Mouse (Mus musculus): ENCODE data around the gene Abhd15. TPM values are rescaled to one million over a fixed set of nuclear protein-coding genes. Genes with fewer than 3 reads are reported as not detected.

The Abhd15 gene
- 1 to 10 TPM; 2.3 to 3.1 TPM for total RNA-seq (2021)

- peak; percentile 84 to 90 for DNase-seq
- intact Hi-C loops (cut with DNase I): loop anchor here (5.0 kb wide), 1 partner anchor 92 kb away; the partner anchor contains the start of gene Taok1
Measured at GRCm38 (mm10) chr11:77514832-77515636, at the start of gene Abhd15. Gene Abhd15, plus strand, starts transcription at chr11:77515121.

- intact Hi-C loops (cut with DNase I): loop anchor here (10.0 kb wide), 1 partner anchor 362 kb away; no protein-coding TSS in a partner anchor
- peak in 1 of 2 experiments; percentile 2 for DNase-seq
Measured at GRCm38 (mm10) chr11:77466544-77466943, 48.4 kb upstream of the Abhd15 start.

GRCm38 (mm10) chr11:77467157-77467556 is 47.8 kb upstream of the Abhd15 start:
- peak; percentile 83 for DNase-seq
- intact Hi-C loops (cut with DNase I): loop anchor here (1.0 to 10.0 kb wide), 2 partner anchors 150 to 362 kb away; no protein-coding TSS in a partner anchor

- peak; percentile 78 to 85 for DNase-seq
- intact Hi-C loops (cut with DNase I): loop anchor here (1.0 to 10.0 kb wide), 2 partner anchors 150 to 363 kb away; no protein-coding TSS in a partner anchor
Measured at GRCm38 (mm10) chr11:77467784-77468183, 47.1 kb upstream of the Abhd15 start.

- intact Hi-C loops (cut with DNase I): loop anchor here (10.0 kb wide), 1 partner anchor 364 kb away; no protein-coding TSS in a partner anchor
- DNase-seq: no peak
Measured at GRCm38 (mm10) chr11:77468397-77468796, 46.5 kb upstream of the Abhd15 start.

- no peak for DNase-seq
- intact Hi-C loops (cut with DNase I): no loop called here
Measured at GRCm38 (mm10) chr11:77471407-77471806, 43.5 kb upstream of the Abhd15 start.

- intact Hi-C loops (cut with DNase I): no loop called here
- no peak for DNase-seq
Measured at GRCm38 (mm10) chr11:77472775-77473174, 42.1 kb upstream of the Abhd15 start.

GRCm38 (mm10) chr11:77476216-77476615 is 38.7 kb upstream of the Abhd15 start:
- intact Hi-C loops (cut with DNase I): no loop called here
- DNase-seq: no peak

GRCm38 (mm10) chr11:77476895-77477294 is 38.0 kb upstream of the Abhd15 start:
- intact Hi-C loops (cut with DNase I): no loop called here

GRCm38 (mm10) chr11:77483043-77483442 is 31.9 kb upstream of the Abhd15 start:
- DNase-seq: no peak
- intact Hi-C loops (cut with DNase I): no loop called here

More at GRCm38 (mm10) chr11:77476895-77477294, 38.0 kb upstream of the Abhd15 start:
- DNase-seq: no peak

GRCm38 (mm10) chr11:77483510-77484255 is 31.2 kb upstream of the Abhd15 start:
- intact Hi-C loops (cut with DNase I): no loop called here

GRCm38 (mm10) chr11:77485229-77485628 is 29.7 kb upstream of the Abhd15 start:
- intact Hi-C loops (cut with DNase I): no loop called here
- DNase-seq: no peak

More at GRCm38 (mm10) chr11:77483510-77484255, 31.2 kb upstream of the Abhd15 start:
- DNase-seq: no peak

- peak in 1 of 2 experiments; percentile 5 for DNase-seq
- intact Hi-C loops (cut with DNase I): no loop called here
Measured at GRCm38 (mm10) chr11:77486798-77487197, 28.1 kb upstream of the Abhd15 start.

- intact Hi-C loops (cut with DNase I): no loop called here
- DNase-seq: peak in 1 of 2 experiments; percentile 18
Measured at GRCm38 (mm10) chr11:77488771-77489581, 25.9 kb upstream of the Abhd15 start.

- DNase-seq: peak; percentile 73 to 76
- intact Hi-C loops (cut with DNase I): loop anchor here (2.0 kb wide), 1 partner anchor 17 kb away; no protein-coding TSS in a partner anchor
Measured at GRCm38 (mm10) chr11:77489591-77490235, 25.2 kb upstream of the Abhd15 start, which contains the start of gene Ankrd13b. Gene Ankrd13b, minus strand, starts transcription at chr11:77489678.

- peak in 1 of 2 experiments; percentile 7 for DNase-seq
- intact Hi-C loops (cut with DNase I): loop anchor here (2.0 kb wide), 1 partner anchor 16 kb away; no protein-coding TSS in a partner anchor
Measured at GRCm38 (mm10) chr11:77490451-77490850, 24.5 kb upstream of the Abhd15 start.

- intact Hi-C loops (cut with DNase I): loop anchor here (1.0 to 2.0 kb wide), 2 partner anchors 16 to 139 kb away; no protein-coding TSS in a partner anchor
- DNase-seq: peak; percentile 91 to 92
Measured at GRCm38 (mm10) chr11:77491123-77491501, 23.8 kb upstream of the Abhd15 start.

GRCm38 (mm10) chr11:77491502-77492291 is 23.2 kb upstream of the Abhd15 start:
- peak in 1 of 2 experiments; percentile 61 for DNase-seq
- intact Hi-C loops (cut with DNase I): loop anchor here (1.0 to 2.0 kb wide), 2 partner anchors 15 to 139 kb away; no protein-coding TSS in a partner anchor
